Mouse (Mus musculus) megakaryocyte-erythroid progenitor cell, adult 5-6 weeks (primary cell): Measurements from ENCODE around the gene Olfr533. TPM values are rescaled to one million over a fixed set of nuclear protein-coding genes. Genes with fewer than 3 reads are reported as not detected.
"Not testable (repeated sequence)": the region's sequence is repeated elsewhere in the genome, so short reads cannot be mapped to it uniquely, and the experiment has no call there.

Experiments used
- ATAC-seq: replicated peaks from 2 replicates; pipeline ENCODE4 v1.8.0; 2016; ENCODE audit warnings: mild to moderate bottlenecking, inconsistent platforms; ENCODE audit not compliant: severe bottlenecking, poor library complexity, low FRiP score, low TSS enrichment
- total RNA-seq, 2 experiments: library from RNA; stranded (forward) in 1 of 2; stranded (reverse) in 1 of 2; fragments of 200-1000, 215-1000 nt in 1 of 2; fragments of >200 nt in 1 of 2; fragmentation: Nextera tagmentation in 1 of 2; gene quantifications; 2 replicates each; pipeline ENCODE4 v1.2.3; 2014 to 2017

The Olfr533 gene
- total RNA-seq (2014; fragmentation: Nextera tagmentation): not detected in 2 replicates
- not detected in 2 replicates for total RNA-seq (2017)

- ATAC-seq: not testable (repeated sequence)
Measured at GRCm38 (mm10) chr7:140463070-140463469, at the start of gene Olfr533. TSS of gene Olfr533 (plus strand) at chr7:140463370.

- no peak for ATAC-seq
Measured at GRCm38 (mm10) chr7:140421539-140421938, 41.6 kb upstream of the Olfr533 start, which contains the start of gene Olfr532. TSS of gene Olfr532 (minus strand) at chr7:140421639.

GRCm38 (mm10) chr7:140443141-140443540 is 20.0 kb upstream of the Olfr533 start:
- no peak for ATAC-seq

GRCm38 (mm10) chr7:140477886-140478285 is 14.7 kb downstream of the Olfr533 start:
- no peak for ATAC-seq

DNA sequence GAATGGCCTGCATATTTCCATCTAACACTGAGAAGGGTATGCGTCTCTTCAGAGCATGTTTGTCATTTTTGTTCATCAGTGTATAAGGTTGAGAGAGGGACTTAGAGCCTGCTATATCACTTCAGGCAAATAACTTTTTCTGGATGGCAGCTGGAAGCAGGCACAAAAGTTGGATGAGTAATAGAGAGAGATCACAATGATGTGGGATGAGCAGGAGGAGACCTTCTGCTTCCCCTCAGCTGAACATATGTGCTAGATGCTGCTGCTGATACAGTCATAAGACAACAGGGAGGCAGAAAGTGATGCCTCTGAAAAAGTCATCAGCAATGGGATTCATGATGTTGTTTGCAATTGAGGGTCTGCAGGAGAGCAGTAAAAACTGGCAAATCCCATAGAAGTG is 15.6 kb downstream of the Olfr533 start:
- ATAC-seq: no peak

- ATAC-seq: no peak
Measured at GRCm38 (mm10) chr7:140483916-140484315, 20.7 kb downstream of the Olfr533 start, which contains the start of gene Olfr535. TSS of gene Olfr535 (plus strand) at chr7:140484216.

DNA sequence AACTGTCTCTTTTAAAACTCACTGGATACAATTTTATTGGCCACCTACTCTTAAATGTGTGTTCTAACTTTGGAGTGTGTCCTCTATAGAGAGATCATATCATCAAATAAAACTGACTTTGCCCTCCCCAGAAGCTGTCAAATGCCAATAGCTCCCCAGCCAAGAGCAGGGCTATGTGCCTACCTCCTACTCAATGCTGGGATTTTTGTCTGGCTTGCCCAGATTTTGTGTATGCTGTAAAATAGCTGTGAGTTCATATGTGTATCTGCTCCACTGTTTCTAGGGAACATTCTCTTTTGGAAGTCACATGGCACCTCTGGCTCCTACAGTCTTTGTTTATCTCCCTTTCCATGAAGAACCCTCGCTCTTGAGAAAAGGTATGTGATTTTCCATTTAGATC is 25.8 kb downstream of the Olfr533 start:
- no peak for ATAC-seq

DNA sequence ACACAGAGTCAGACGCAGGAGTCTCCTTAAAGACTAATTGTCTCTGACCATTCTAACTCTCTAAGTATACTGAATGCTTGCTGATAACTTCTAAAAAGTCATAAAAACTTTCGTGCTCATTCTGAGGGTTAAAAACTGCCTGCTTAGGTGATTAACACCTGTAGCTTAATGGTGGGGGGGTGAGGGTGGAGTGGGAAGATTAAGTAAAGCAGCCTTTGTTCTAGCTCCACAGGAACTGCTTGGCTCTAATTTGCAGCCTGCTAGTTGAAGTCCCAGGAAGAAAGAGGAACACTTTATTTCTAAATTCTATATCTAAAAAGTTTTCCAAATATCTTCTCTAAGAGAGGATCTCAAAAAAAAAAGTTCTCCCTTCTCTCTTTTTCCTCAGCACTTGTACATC is 31.1 kb downstream of the Olfr533 start:
- no peak for ATAC-seq

DNA sequence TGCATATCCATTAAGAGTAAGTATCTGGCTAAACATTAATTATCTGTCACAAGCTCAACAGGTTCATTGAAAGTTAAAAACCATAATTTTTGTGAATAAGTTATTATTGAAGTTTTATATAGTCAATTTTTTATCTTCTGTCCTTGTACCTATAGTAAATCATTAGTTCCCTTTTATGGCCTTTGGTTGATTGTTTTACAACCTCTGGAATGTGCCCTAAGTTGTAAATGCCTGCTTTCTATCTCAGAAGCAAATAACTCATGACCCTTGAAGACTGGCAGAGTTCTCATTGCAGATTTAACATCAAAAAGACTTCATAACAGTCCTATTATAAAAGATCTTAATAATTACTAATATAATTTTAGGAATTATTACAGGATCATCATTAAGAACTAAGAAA is 31.5 kb downstream of the Olfr533 start:
- ATAC-seq: no peak

DNA sequence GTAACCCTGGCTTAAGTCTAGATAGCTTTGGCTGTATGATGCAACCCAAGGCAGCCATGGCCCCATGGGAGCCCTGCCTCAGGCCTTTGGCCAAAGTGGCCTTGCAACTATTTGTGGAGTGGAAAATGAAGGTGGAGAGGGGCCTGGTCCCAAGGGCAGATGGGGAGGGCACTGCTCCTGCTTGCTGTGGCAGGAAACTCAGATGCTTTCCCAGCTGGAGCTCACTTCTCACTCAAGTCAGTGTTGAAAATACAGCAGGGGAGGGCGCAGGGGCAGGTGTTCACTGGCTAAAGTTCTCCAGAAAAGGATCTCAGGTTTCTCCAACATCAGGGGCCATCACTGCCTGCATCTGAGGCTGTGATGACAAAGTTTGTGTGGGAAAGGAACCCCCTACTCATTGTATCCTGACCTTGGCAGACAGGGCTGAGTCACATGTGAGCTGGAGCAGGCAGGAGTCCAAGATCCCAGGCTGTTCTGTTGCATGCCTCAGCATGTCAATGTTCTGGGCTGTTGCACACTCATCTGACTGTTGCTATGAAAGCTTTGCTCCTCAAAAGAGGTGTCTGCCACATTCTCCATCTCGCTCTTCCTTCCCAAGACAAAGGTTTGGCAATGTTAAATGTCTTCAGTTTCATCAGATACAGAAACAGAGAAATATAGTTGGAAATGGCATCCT is 44.3 kb downstream of the Olfr533 start, which contains the start of gene Olfr536:
Gene Olfr536 (minus strand): TSS at position 51 of the 676 bp plus-strand sequence.
- not testable (repeated sequence) for ATAC-seq

Other genes with a start within 250 kb of the Olfr533 start
- gene Cd163l1, start 245.1 kb upstream of the Olfr533 start, total RNA-seq (2014; fragmentation: Nextera tagmentation): not detected in 2 replicates
- 0.19 TPM in 1 of 2 replicates, not detected in the other for gene Cd163l1, start 245.1 kb upstream of the Olfr533 start, total RNA-seq (2017)
- not detected in 2 replicates for gene 5830411N06Rik, start 216.1 kb upstream of the Olfr533 start, total RNA-seq (2014; fragmentation: Nextera tagmentation)
- gene 5830411N06Rik, start 216.1 kb upstream of the Olfr533 start, total RNA-seq (2017): not detected in 2 replicates
- gene Olfr525, start 142.5 kb upstream of the Olfr533 start, total RNA-seq (2014; fragmentation: Nextera tagmentation): not detected in 2 replicates
- not detected in 2 replicates for gene Olfr525, start 142.5 kb upstream of the Olfr533 start, total RNA-seq (2017)
- not detected in 2 replicates for gene Olfr527, start 129.4 kb upstream of the Olfr533 start, total RNA-seq (2014; fragmentation: Nextera tagmentation)
- not detected in 2 replicates for gene Olfr527, start 129.4 kb upstream of the Olfr533 start, total RNA-seq (2017)
- not detected in 2 replicates for gene Olfr60, start 101.7 kb upstream of the Olfr533 start, total RNA-seq (2014; fragmentation: Nextera tagmentation)
- not detected in 2 replicates for gene Olfr60, start 101.7 kb upstream of the Olfr533 start, total RNA-seq (2017)
- not detected in 2 replicates for gene Olfr530, start 87.0 kb upstream of the Olfr533 start, total RNA-seq (2014; fragmentation: Nextera tagmentation)
- gene Olfr530, start 87.0 kb upstream of the Olfr533 start, total RNA-seq (2017): not detected in 2 replicates
- not detected in 2 replicates for gene Olfr531, start 60.5 kb upstream of the Olfr533 start, total RNA-seq (2014; fragmentation: Nextera tagmentation)
- gene Olfr531, start 60.5 kb upstream of the Olfr533 start, total RNA-seq (2017): not detected in 2 replicates
- not detected in 2 replicates for gene Olfr532, start 41.7 kb upstream of the Olfr533 start, total RNA-seq (2014; fragmentation: Nextera tagmentation)
- not detected in 2 replicates for gene Olfr532, start 41.7 kb upstream of the Olfr533 start, total RNA-seq (2017)
- not detected in 2 replicates for gene Olfr535, start 20.8 kb downstream of the Olfr533 start, total RNA-seq (2014; fragmentation: Nextera tagmentation)
- gene Olfr535, start 20.8 kb downstream of the Olfr533 start, total RNA-seq (2017): not detected in 2 replicates
- not detected in 2 replicates for gene Olfr536, start 44.0 kb downstream of the Olfr533 start, total RNA-seq (2014; fragmentation: Nextera tagmentation)
- gene Olfr536, start 44.0 kb downstream of the Olfr533 start, total RNA-seq (2017): not detected in 2 replicates
- not detected in 2 replicates for gene Olfr538, start 104.5 kb downstream of the Olfr533 start, total RNA-seq (2014; fragmentation: Nextera tagmentation)
- not detected in 2 replicates for gene Olfr538, start 104.5 kb downstream of the Olfr533 start, total RNA-seq (2017)
- not detected in 2 replicates for gene Olfr46, start 137.9 kb downstream of the Olfr533 start, total RNA-seq (2014; fragmentation: Nextera tagmentation)
- not detected in 2 replicates for gene Olfr46, start 137.9 kb downstream of the Olfr533 start, total RNA-seq (2017)
- gene Olfr61, start 165.6 kb downstream of the Olfr533 start, total RNA-seq (2014; fragmentation: Nextera tagmentation): not detected in 2 replicates
- not detected in 2 replicates for gene Olfr61, start 165.6 kb downstream of the Olfr533 start, total RNA-seq (2017)
- not detected in 2 replicates for gene Olfr53, start 183.1 kb downstream of the Olfr533 start, total RNA-seq (2014; fragmentation: Nextera tagmentation)
- gene Olfr53, start 183.1 kb downstream of the Olfr533 start, total RNA-seq (2017): not detected in 2 replicates
- gene Olfr539, start 196.6 kb downstream of the Olfr533 start, total RNA-seq (2014; fragmentation: Nextera tagmentation): not detected in 2 replicates
- gene Olfr539, start 196.6 kb downstream of the Olfr533 start, total RNA-seq (2017): not detected in 2 replicates
- gene Olfr45, start 218.6 kb downstream of the Olfr533 start, total RNA-seq (2014; fragmentation: Nextera tagmentation): 0.20 TPM in 1 of 2 replicates, not detected in the other
- not detected in 2 replicates for gene Olfr45, start 218.6 kb downstream of the Olfr533 start, total RNA-seq (2017)
- not detected in 2 replicates for gene Olfr541, start 233.9 kb downstream of the Olfr533 start, total RNA-seq (2014; fragmentation: Nextera tagmentation)
- gene Olfr541, start 233.9 kb downstream of the Olfr533 start, total RNA-seq (2017): not detected in 2 replicates